Mouse (Mus musculus): ENCODE measurements around the gene Krba1. TPM values are rescaled to one million over a fixed set of nuclear protein-coding genes. Genes with fewer than 3 reads are reported as not detected.

Gene Krba1
- polyA plus RNA-seq, 1 experiment from 2014 or later = 25.4 TPM

GRCm38 (mm10) chr6:48411193-48412092 is 16.1 kb downstream of the Krba1 start:
- Histone ChIP-seq H3K9ac (no peak overlapping the region), H3K9me3 (no peaks in the 10 kb centered on the region), H3K4me2 (no peak overlapping the region), H3K36me3 (peaks cover 100% of the 10 kb centered on the region), H3K4me3 (no peak overlapping the region), H3K27me3 (no peaks in the 10 kb centered on the region), H3K4me1 (replicated peaks) (no peaks in the 10 kb centered on the region), H3K27ac (no peak overlapping the region)
- WGBS = 98% methylated on average over 6 of the region's 6 CpGs
- no peak for ATAC-seq (ENCODE audit: low FRiP score)

GRCm38 (mm10) chr6:48412147-48412546 is 16.8 kb downstream of the Krba1 start:
- Histone ChIP-seq H3K36me3 (peaks cover 100% of the 10 kb centered on the region), H3K9me3 (no peaks in the 10 kb centered on the region), H3K4me2 (no peak overlapping the region), H3K27ac (no peak overlapping the region), H3K4me3 (no peak overlapping the region), H3K4me1 (replicated peaks) (no peaks in the 10 kb centered on the region), H3K9ac (no peak overlapping the region), H3K27me3 (no peaks in the 10 kb centered on the region)
- WGBS = 94% methylated on average over 4 of the region's 4 CpGs
- ATAC-seq (ENCODE audit: low FRiP score) = no peak

- H3K4me2 ChIP-seq = no peak overlapping the region
- no peaks in the 10 kb centered on the region for H3K9me3 ChIP-seq
- H3K27me3 ChIP-seq = no peaks in the 10 kb centered on the region
- no peak overlapping the region for H3K9ac ChIP-seq
- no peak overlapping the region for H3K4me3 ChIP-seq
- WGBS = 91% methylated on average over 3 of the region's 3 CpGs
- H3K36me3 ChIP-seq = peaks cover 100% of the 10 kb centered on the region
- no peaks in the 10 kb centered on the region for H3K4me1 ChIP-seq (replicated peaks)
- H3K27ac ChIP-seq = no peak overlapping the region
- no peak for ATAC-seq (ENCODE audit: low FRiP score)
Observed at GRCm38 (mm10) chr6:48412662-48413061, 17.3 kb downstream of the Krba1 start.

- Histone ChIP-seq H3K4me2 (no peak overlapping the region), H3K4me1 (replicated peaks) (no peaks in the 10 kb centered on the region), H3K9me3 (no peaks in the 10 kb centered on the region), H3K27me3 (no peaks in the 10 kb centered on the region), H3K36me3 (peaks cover 100% of the 10 kb centered on the region), H3K9ac (no peak overlapping the region), H3K27ac (no peak overlapping the region), H3K4me3 (no peak overlapping the region)
- ATAC-seq (ENCODE audit: low FRiP score) = no peak
- 87% methylated on average over 10 of the region's 10 CpGs for WGBS
Observed at GRCm38 (mm10) chr6:48413081-48413480, 17.7 kb downstream of the Krba1 start.

- no peak overlapping the region for H3K4me2 ChIP-seq
Observed at GRCm38 (mm10) chr6:48414886-48415285, 19.5 kb downstream of the Krba1 start.

GRCm38 (mm10) chr6:48415636-48416035 is 20.2 kb downstream of the Krba1 start:
- Histone ChIP-seq H3K9me3 (no peaks in the 10 kb centered on the region), H3K36me3 (peaks cover 84% of the 10 kb centered on the region), H3K27me3 (no peaks in the 10 kb centered on the region), H3K27ac (no peak overlapping the region), H3K4me3 (no peak overlapping the region), H3K4me1 (replicated peaks) (peaks cover 4% of the 10 kb centered on the region; the same call in 1 of the 2 replicates), H3K9ac (no peak overlapping the region), H3K4me2 (no peak overlapping the region)
- 92% methylated on average over 7 of the region's 7 CpGs for WGBS
- ATAC-seq (ENCODE audit: low FRiP score) = no peak

More at GRCm38 (mm10) chr6:48414886-48415285, 19.5 kb downstream of the Krba1 start:
- H3K4me1 ChIP-seq (replicated peaks) = no peaks in the 10 kb centered on the region
- no peak overlapping the region for H3K27ac ChIP-seq
- H3K4me3 ChIP-seq = no peak overlapping the region
- 94% methylated on average over 1 of the region's 1 CpGs for WGBS
- no peaks in the 10 kb centered on the region for H3K27me3 ChIP-seq
- no peaks in the 10 kb centered on the region for H3K9me3 ChIP-seq
- peaks cover 92% of the 10 kb centered on the region for H3K36me3 ChIP-seq
- no peak overlapping the region for H3K9ac ChIP-seq
- ATAC-seq (ENCODE audit: low FRiP score) = no peak

GRCm38 (mm10) chr6:48416486-48416885 is 21.1 kb downstream of the Krba1 start:
- ATAC-seq (ENCODE audit: low FRiP score) = no peak
- peaks cover 76% of the 10 kb centered on the region for H3K36me3 ChIP-seq
- WGBS = 88% methylated on average over 2 of the region's 2 CpGs

GRCm38 (mm10) chr6:48420647-48421046 is 25.3 kb downstream of the Krba1 start:
- ATAC-seq (ENCODE audit: low FRiP score) = peak; percentile 28; the same call in 1 of the 2 replicates
- Histone ChIP-seq H3K9me3 (no peaks in the 10 kb centered on the region), H3K27me3 (no peaks in the 10 kb centered on the region), H3K4me1 (replicated peaks) (peaks cover 8% of the 10 kb centered on the region; the same call in 1 of the 2 replicates), H3K4me3 (no peak overlapping the region), H3K9ac (no peak overlapping the region), H3K4me2 (no peak overlapping the region), H3K36me3 (peaks cover 34% of the 10 kb centered on the region), H3K27ac (peak overlapping the region; percentile 27; the same call in 1 of the 2 replicates)
- 16% methylated on average over 2 of the region's 2 CpGs for WGBS

More at GRCm38 (mm10) chr6:48416486-48416885, 21.1 kb downstream of the Krba1 start:
- no peak overlapping the region for H3K4me3 ChIP-seq
- peaks cover 8% of the 10 kb centered on the region; the same call in 1 of the 2 replicates for H3K4me1 ChIP-seq (replicated peaks)
- no peaks in the 10 kb centered on the region for H3K27me3 ChIP-seq
- no peaks in the 10 kb centered on the region for H3K9me3 ChIP-seq
- H3K9ac ChIP-seq = peak overlapping the region; percentile 29; the same call in 1 of the 2 replicates
- H3K4me2 ChIP-seq = no peak overlapping the region
- H3K27ac ChIP-seq = no peak overlapping the region

GRCm38 (mm10) chr6:48423336-48423735 is 27.9 kb downstream of the Krba1 start:
- Histone ChIP-seq H3K27ac (no peak overlapping the region), H3K9ac (no peak overlapping the region), H3K4me1 (replicated peaks) (peaks cover 8% of the 10 kb centered on the region; the same call in 1 of the 2 replicates), H3K27me3 (no peaks in the 10 kb centered on the region), H3K4me2 (no peak overlapping the region), H3K4me3 (no peak overlapping the region), H3K36me3 (peaks cover 7% of the 10 kb centered on the region), H3K9me3 (no peaks in the 10 kb centered on the region)
- ATAC-seq (ENCODE audit: low FRiP score) = no peak
- 68% methylated on average over 3 of the region's 3 CpGs for WGBS

GRCm38 (mm10) chr6:48424074-48424473 is 28.7 kb downstream of the Krba1 start:
- 73% methylated on average over 5 of the region's 5 CpGs for WGBS
- no peak overlapping the region for H3K27ac ChIP-seq

GRCm38 (mm10) chr6:48426956-48427355 is 31.6 kb downstream of the Krba1 start:
- Histone ChIP-seq H3K27me3 (no peaks in the 10 kb centered on the region), H3K4me1 (replicated peaks) (no peaks in the 10 kb centered on the region)
- WGBS = 85% methylated on average over 5 of the region's 5 CpGs

More at GRCm38 (mm10) chr6:48424074-48424473, 28.7 kb downstream of the Krba1 start:
- Histone ChIP-seq H3K27me3 (no peaks in the 10 kb centered on the region), H3K4me2 (no peak overlapping the region), H3K9ac (no peak overlapping the region), H3K36me3 (0 out of 2 replicates have a peak, but pooled peaks cover under 1% of the 10 kb centered on the region), H3K4me3 (no peak overlapping the region), H3K4me1 (replicated peaks) (peaks cover 8% of the 10 kb centered on the region; the same call in 1 of the 2 replicates), H3K9me3 (no peaks in the 10 kb centered on the region)
- ATAC-seq (ENCODE audit: low FRiP score) = no peak

GRCm38 (mm10) chr6:48428769-48429557 is 33.6 kb downstream of the Krba1 start:
- WGBS = 78% methylated on average over 4 of the region's 4 CpGs
- Histone ChIP-seq H3K9me3 (no peaks in the 10 kb centered on the region), H3K9ac (no peak overlapping the region), H3K4me2 (no peak overlapping the region), H3K4me1 (replicated peaks) (no peaks in the 10 kb centered on the region), H3K27ac (no peak overlapping the region), H3K4me3 (no peak overlapping the region), H3K36me3 (no peaks in the 10 kb centered on the region), H3K27me3 (no peaks in the 10 kb centered on the region)
- ATAC-seq (ENCODE audit: low FRiP score) = no peak

More at GRCm38 (mm10) chr6:48426956-48427355, 31.6 kb downstream of the Krba1 start:
- Histone ChIP-seq H3K9ac (no peak overlapping the region), H3K36me3 (no peaks in the 10 kb centered on the region), H3K27ac (no peak overlapping the region), H3K4me2 (no peak overlapping the region), H3K4me3 (no peak overlapping the region), H3K9me3 (no peaks in the 10 kb centered on the region)
- ATAC-seq (ENCODE audit: low FRiP score) = no peak

Measured in hindbrain, embryonic 13.5 days (tissue).